21 mouse cellular contexts compared by ENCODE assay signal in the genomic region with DNA sequence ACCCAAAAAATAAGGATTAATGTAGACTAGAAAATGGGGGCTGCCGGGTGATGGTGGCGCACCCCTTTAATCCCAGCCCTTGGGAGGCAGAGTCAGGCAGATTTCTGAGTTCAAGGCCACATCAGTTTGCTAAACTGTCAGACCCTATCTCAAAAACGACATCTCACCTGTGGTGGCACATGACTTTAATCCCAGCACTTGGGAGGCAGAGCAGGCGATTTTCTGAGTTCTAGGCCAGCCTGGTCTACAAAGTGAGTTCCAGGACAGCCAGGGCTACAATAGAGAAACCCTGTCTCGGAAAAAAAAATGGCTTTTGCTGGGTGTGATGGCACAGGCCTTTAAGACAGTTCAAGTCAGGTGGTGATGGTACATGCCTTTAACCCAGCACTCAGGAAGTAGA. TPM values are rescaled to one million over a fixed set of nuclear protein-coding genes. Genes with fewer than 3 reads are reported as not detected.
DNase-seq lines count a peak whose midpoint lies in the region; ATAC-seq and TF ChIP-seq lines count a peak whose summit lies in the region.
"Had no signal": no experiment of that assay in that cellular context is flagged by ENCODE, and none has a peak within 500 bp of the region (broad histone marks: within the 10 kb centered on the region; RNA-seq: fewer than 3 reads in every experiment).

No protein-coding gene starts in this region.

- H3K4me1 ChIP-seq in heart, embryonic 15.5 days (replicated peaks): peaks cover 23% of the 10 kb centered on the region
- peaks cover 30% of the 10 kb centered on the region for H3K4me1 ChIP-seq in heart, embryonic 10.5 days
- H3K4me1 ChIP-seq in midbrain, embryonic 11.5 days (ENCODE audit: control insufficient read depth, insufficient read depth, low read length): no peaks in the 10 kb centered on the region
- H3K4me1 ChIP-seq in midbrain, embryonic 14.5 days (ENCODE audit: control insufficient read depth, insufficient read depth, low read length): peaks cover 9% of the 10 kb centered on the region

- H3K9me3 ChIP-seq in heart, embryonic 15.5 days (replicated peaks): no peaks in the 10 kb centered on the region
- no peaks in the 10 kb centered on the region for H3K9me3 ChIP-seq in heart, embryonic 10.5 days
- no peaks in the 10 kb centered on the region for H3K9me3 ChIP-seq in midbrain, embryonic 11.5 days (ENCODE audit: control insufficient read depth, low read length)
- H3K9me3 ChIP-seq in midbrain, embryonic 14.5 days (ENCODE audit: control insufficient read depth, low read length): no peaks in the 10 kb centered on the region
- H3K9me3 ChIP-seq: G1E had no signal

- DNase-seq in gastrocnemius, adult 2 months: no peak
- DNase-seq in gastrocnemius, postnatal 4 days (ENCODE audit: low spot score in 2 of 2): no peak
- DNase-seq in heart, adult 11 months: peak; percentile 85
- no peak for DNase-seq in heart, postnatal 4 days
- DNase-seq in heart, embryonic 10.5 days (ENCODE audit: low spot score): no peak
- DNase-seq in midbrain, embryonic 11.5 days (ENCODE audit: low spot score, missing footprints): peak; percentile 51
- DNase-seq in midbrain, embryonic 14.5 days: no peak
- DNase-seq: adrenal gland, adult 8-10 months; adrenal gland, postnatal 10 days; adrenal gland, postnatal 14 days; adrenal gland, postnatal 25 days; adrenal gland, postnatal 36 days; B cell, adult 2 months; cerebellum, adult 11 months; cerebellum, adult 11-12 months had no signal

- intact Hi-C loops in gastrocnemius, adult 2 months (cut with DNase I): no loop called here

- H3K9ac ChIP-seq in heart, embryonic 15.5 days: no peak overlapping the region
- H3K9ac ChIP-seq in midbrain, embryonic 11.5 days (ENCODE audit: low read length): no peak overlapping the region
- H3K9ac ChIP-seq in midbrain, embryonic 14.5 days (replicated peaks; ENCODE audit: low read length): no peak overlapping the region

- no peaks in the 10 kb centered on the region for H3K27me3 ChIP-seq in heart, embryonic 15.5 days
- no peaks in the 10 kb centered on the region for H3K27me3 ChIP-seq in heart, embryonic 10.5 days (ENCODE audit: insufficient read depth, poor library complexity, severe bottlenecking)
- no peaks in the 10 kb centered on the region for H3K27me3 ChIP-seq in midbrain, embryonic 11.5 days (ENCODE audit: control insufficient read depth, insufficient read depth, low read length)
- no peaks in the 10 kb centered on the region for H3K27me3 ChIP-seq in midbrain, embryonic 14.5 days (ENCODE audit: control insufficient read depth, insufficient read depth, low read length)
- H3K27me3 ChIP-seq: CH12.LX, Patski had no signal

- no peaks in the 10 kb centered on the region for H3K36me3 ChIP-seq in heart, embryonic 15.5 days
- no peaks in the 10 kb centered on the region for H3K36me3 ChIP-seq in heart, embryonic 10.5 days
- no peaks in the 10 kb centered on the region for H3K36me3 ChIP-seq in midbrain, embryonic 11.5 days (ENCODE audit: control insufficient read depth, insufficient read depth, low read length)
- H3K36me3 ChIP-seq in midbrain, embryonic 14.5 days (ENCODE audit: control insufficient read depth, insufficient read depth, low read length): no peaks in the 10 kb centered on the region

- peak overlapping the region; percentile 67; the same call in 1 of the 2 replicates for H3K27ac ChIP-seq in gastrocnemius, adult 2 months
- H3K27ac ChIP-seq in heart, embryonic 15.5 days: 0 out of 2 replicates have a peak overlapping the region, but pooled peaks have one; percentile 9
- H3K27ac ChIP-seq in heart, embryonic 10.5 days: no peak overlapping the region
- H3K27ac ChIP-seq in midbrain, embryonic 11.5 days (ENCODE audit: low read depth, low read length): no peak overlapping the region
- H3K27ac ChIP-seq in midbrain, embryonic 14.5 days (replicated peaks; ENCODE audit: low read depth, low read length): no peak overlapping the region

- 86% methylated on average over 5 of the region's 5 CpGs for WGBS in heart, embryonic 15.5 days
- WGBS in heart, embryonic 10.5 days: 87% methylated on average over 5 of the region's 5 CpGs
- 93% methylated on average over 5 of the region's 5 CpGs for WGBS in midbrain, embryonic 11.5 days
- WGBS in midbrain, embryonic 14.5 days: 97% methylated on average over 5 of the region's 5 CpGs

- no peak overlapping the region for H3K4me3 ChIP-seq in gastrocnemius, adult 2 months
- H3K4me3 ChIP-seq in heart, embryonic 15.5 days: no peak overlapping the region
- H3K4me3 ChIP-seq in heart, embryonic 10.5 days: no peak overlapping the region
- H3K4me3 ChIP-seq in midbrain, embryonic 11.5 days (ENCODE audit: low read depth, low read length): no peak overlapping the region
- H3K4me3 ChIP-seq in midbrain, embryonic 14.5 days (replicated peaks; ENCODE audit: low read depth, low read length): no peak overlapping the region

- ATAC-seq in heart, embryonic 15.5 days (replicated peaks; ENCODE audit: insufficient number of reproducible peaks, insufficient read depth, low FRiP score, low read depth): no peak
- ATAC-seq in midbrain, embryonic 11.5 days (ENCODE audit: low FRiP score): no peak
- ATAC-seq in midbrain, embryonic 14.5 days (ENCODE audit: low FRiP score, low TSS enrichment): no peak
- ATAC-seq: activated CD4-positive, CD25-positive, alpha-beta regulatory T cell, adult 4 months; CD4-positive, CD25-positive, alpha-beta regulatory T cell, adult 4 months; Patski had no signal

- H3K4me2 ChIP-seq in heart, embryonic 15.5 days: no peak overlapping the region
- no peak overlapping the region for H3K4me2 ChIP-seq in midbrain, embryonic 11.5 days
- no peak overlapping the region for H3K4me2 ChIP-seq in midbrain, embryonic 14.5 days (ENCODE audit: low read length)

- no peak for TF ChIP-seq CTCF in gastrocnemius, adult 2 months (IDR thresholded peaks at IDR 0.05)

RNA-seq across cellular contexts. Expression of gene Ubxn7, which starts 3.1 kb away (rescaled TPM):
- 10 to 100 TPM; 14.5 to 16.1 TPM for total RNA-seq in gastrocnemius, adult 2 months (2021)
- 10 to 100 TPM; 35.2 to 43.6 TPM for total RNA-seq in gastrocnemius, postnatal 4 days (2021)
- total RNA-seq in heart, postnatal 4 days (2021): 10 to 100 TPM; 34.7 to 35.6 TPM
- 16.6 and 17.8 TPM in 2 replicates for polyA plus RNA-seq in heart, embryonic 15.5 days (2015; fragmentation: Nextera tagmentation; extraction: Ambion mirVana)
- polyA plus RNA-seq in heart, embryonic 10.5 days (2016; fragmentation: Nextera tagmentation; extraction: Ambion mirVana): 21.1 and 22.3 TPM in 2 replicates
- polyA plus RNA-seq in midbrain, embryonic 11.5 days (2014; fragmentation: Nextera tagmentation; extraction: Ambion mirVana): 25.2 and 28.6 TPM in 2 replicates
- polyA plus RNA-seq in midbrain, embryonic 14.5 days (2014; fragmentation: Nextera tagmentation; extraction: Ambion mirVana): 29.1 and 30.0 TPM in 2 replicates

RNA-seq across cellular contexts. Expression of gene Rnf168, which starts 57.9 kb away (rescaled TPM):
- 10 to 100 TPM in 1 of 2 experiments, 1 to 10 TPM in 1; 8.6 to 10.5 TPM for total RNA-seq in gastrocnemius, adult 2 months (2021)
- total RNA-seq in gastrocnemius, postnatal 4 days (2021): 10 to 100 TPM; 15.0 to 16.1 TPM
- total RNA-seq in heart, postnatal 4 days (2021): 10 to 100 TPM; 22.2 to 23.6 TPM
- polyA plus RNA-seq in heart, embryonic 15.5 days (2015; fragmentation: Nextera tagmentation; extraction: Ambion mirVana): 18.6 and 21.4 TPM in 2 replicates
- 22.0 and 24.4 TPM in 2 replicates for polyA plus RNA-seq in heart, embryonic 10.5 days (2016; fragmentation: Nextera tagmentation; extraction: Ambion mirVana)
- 23.9 and 25.0 TPM in 2 replicates for polyA plus RNA-seq in midbrain, embryonic 11.5 days (2014; fragmentation: Nextera tagmentation; extraction: Ambion mirVana)
- polyA plus RNA-seq in midbrain, embryonic 14.5 days (2014; fragmentation: Nextera tagmentation; extraction: Ambion mirVana): 22.0 and 25.7 TPM in 2 replicates

Comparison
In these comparisons a context has a peak if more than half of its experiments do, and no peak if none do; other contexts are left out.
1. DNase-seq: peak in heart, adult 11 months (single experiment) and midbrain, embryonic 11.5 days (single experiment); none in gastrocnemius, adult 2 months (single experiment), gastrocnemius, postnatal 4 days (0 of 2), heart, postnatal 4 days (single experiment), heart, embryonic 10.5 days (single experiment) and midbrain, embryonic 14.5 days (single experiment).
2. H3K27ac ChIP-seq: peak in gastrocnemius, adult 2 months (single experiment) and heart, embryonic 15.5 days (single experiment); none in heart, embryonic 10.5 days (single experiment), midbrain, embryonic 11.5 days (single experiment) and midbrain, embryonic 14.5 days (single experiment).